Mouse (Mus musculus): Measurements from ENCODE around the gene Emilin3.

DNA sequence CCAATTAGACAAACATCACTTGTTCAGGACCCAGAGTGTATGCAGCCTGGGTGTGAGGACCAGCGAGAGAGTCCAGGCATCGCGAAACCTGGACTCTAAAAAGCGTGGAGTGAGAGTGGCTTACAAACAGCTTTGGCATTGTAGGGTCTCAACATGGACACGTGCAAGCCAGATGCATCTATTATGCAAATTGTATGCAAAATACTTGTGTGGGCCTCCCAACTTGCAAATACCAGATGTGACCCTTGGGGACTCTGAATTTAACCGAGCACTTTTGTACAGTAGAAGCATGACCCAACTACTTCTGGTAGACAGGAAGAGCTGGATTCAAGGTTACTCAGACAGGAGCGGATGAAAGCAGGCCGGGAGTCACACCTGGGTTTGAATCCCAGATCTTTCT, 4.6 kb upstream of the Emilin3 start:
- TF ChIP-seq USF1 (IDR thresholded peaks at IDR 0.05; ENCODE audit: low read depth) (no peak), MYOG (IDR thresholded peaks at IDR 0.05; ENCODE audit: control insufficient read depth in 1 of 3, insufficient read depth in 1 of 3, insufficient read length in 2 of 3, low read depth in 2 of 3) (no peak), POLR2AphosphoS2 (IDR thresholded peaks at IDR 0.05; ENCODE audit: insufficient read length, low read depth) (no peak), POLR2A (IDR thresholded peaks at IDR 0.05; ENCODE audit: insufficient read length, low read depth) (no peak), REST (IDR thresholded peaks at IDR 0.05; ENCODE audit: insufficient read depth, insufficient read length) (no peak), TCF12 (IDR thresholded peaks at IDR 0.05; ENCODE audit: insufficient read depth, poor library complexity, severe bottlenecking) (no peak), E2F4 (IDR thresholded peaks at IDR 0.05; ENCODE audit: insufficient read depth) (no peak), MAX (IDR thresholded peaks at IDR 0.05; ENCODE audit: low read depth) (no peak), CEBPB (IDR thresholded peaks at IDR 0.05; ENCODE audit: insufficient read depth, poor library complexity, severe bottlenecking) (no peak), SRF (IDR thresholded peaks at IDR 0.05; ENCODE audit: control insufficient read depth, insufficient read length, low read depth) (no peak), TCF3 (IDR thresholded peaks at IDR 0.05; ENCODE audit: insufficient read length, low read depth) (no peak)

Data from myocyte (in vitro differentiated cells).